Mouse (Mus musculus) liver, adult 2 months (tissue): Measurements from ENCODE around the gene Ttll8. TPM values are rescaled to one million over a fixed set of nuclear protein-coding genes. Genes with fewer than 3 reads are reported as not detected.

Source experiments
- DNase-seq: peaks from one replicate; pipeline ENCODE4 v3.0.0-alpha.2; 2011; ENCODE audit warnings: low read depth, low spot score; ENCODE audit errors: extremely low read depth
- H3K27ac ChIP-seq: fragments of 200-500 bp; replicated peaks from 2 replicates; pipeline ENCODE4 v1.5.1; 2012; ENCODE audit warnings: low read depth, mild to moderate bottlenecking, control low read depth, inconsistent platforms, low read length; ENCODE audit not compliant: insufficient read depth
- H3K27me3 ChIP-seq: fragments of 200-500 bp; 2 replicates; pipeline ENCODE4 v1.6.1; 2012; ENCODE audit warnings: mild to moderate bottlenecking, moderate library complexity, low read length, inconsistent platforms; ENCODE audit not compliant: control insufficient read depth, insufficient read depth
- H3K36me3 ChIP-seq: fragments of 200-500 bp; 2 replicates; pipeline ENCODE4 v1.6.1; 2012; ENCODE audit warnings: low read length, inconsistent platforms; ENCODE audit not compliant: control insufficient read depth, insufficient read depth
- H3K4me1 ChIP-seq: fragments of 200-500 bp; 2 replicates; pipeline ENCODE4 v1.6.1; 2011; ENCODE audit warnings: low read length; ENCODE audit not compliant: control insufficient read depth, insufficient read depth
- H3K4me3 ChIP-seq: fragments of 200-500 bp; 2 replicates; pipeline ENCODE4 v1.5.1; 2011; ENCODE audit warnings: low read depth, mild to moderate bottlenecking, control low read depth, low read length, moderate library complexity; ENCODE audit not compliant: insufficient read depth
- H3K79me2 ChIP-seq: fragments of 200-500 bp; 2 replicates; pipeline ENCODE4 v1.6.1; 2012; ENCODE audit warnings: inconsistent platforms, mild to moderate bottlenecking, low read length, moderate library complexity; ENCODE audit not compliant: control insufficient read depth, insufficient read depth
- H3K9ac ChIP-seq: fragments of 200-500 bp; 2 replicates; pipeline ENCODE4 v1.6.1; 2012; ENCODE audit warnings: low read depth, mild to moderate bottlenecking, control low read depth, inconsistent platforms, low read length
- CTCF ChIP-seq: fragments of 200-500 bp; IDR thresholded peaks from 2 replicates; pipeline ENCODE4 v1.5.1; 2011; ENCODE audit warnings: low read depth, low read length, control low read depth
- POLR2A ChIP-seq: fragments of 200-500 bp; IDR thresholded peaks from 2 replicates; pipeline ENCODE4 v1.6.1; 2011; ENCODE audit warnings: low read length, control low read depth; ENCODE audit not compliant: insufficient read depth; ENCODE audit errors: extremely low read depth
- WGBS: fragments of 180-500 bp; shearing (Covaris S2); methylation state at CpG from one replicate; pipeline ENCODE4 v1.1.7; 2018; 5-methylcytosine and 5-hydroxymethylcytosine counted together
- polyA plus RNA-seq: library from polyadenylated mRNA; depleted of rRNA; stranded (reverse); fragments of >200 nt; gene quantifications from 2 replicates; pipeline ENCODE4 v1.2.3, GENCODE M21; 2012
- total RNA-seq: library from RNA; depleted of rRNA; stranded (reverse); fragments of >200 nt; gene quantifications from 2 replicates; pipeline ENCODE4 v1.2.3, GENCODE M21; 2014

The Ttll8 gene
- total and polyA plus RNA-seq, 2 experiments, result 0.02 to 0.28 TPM

DNA sequence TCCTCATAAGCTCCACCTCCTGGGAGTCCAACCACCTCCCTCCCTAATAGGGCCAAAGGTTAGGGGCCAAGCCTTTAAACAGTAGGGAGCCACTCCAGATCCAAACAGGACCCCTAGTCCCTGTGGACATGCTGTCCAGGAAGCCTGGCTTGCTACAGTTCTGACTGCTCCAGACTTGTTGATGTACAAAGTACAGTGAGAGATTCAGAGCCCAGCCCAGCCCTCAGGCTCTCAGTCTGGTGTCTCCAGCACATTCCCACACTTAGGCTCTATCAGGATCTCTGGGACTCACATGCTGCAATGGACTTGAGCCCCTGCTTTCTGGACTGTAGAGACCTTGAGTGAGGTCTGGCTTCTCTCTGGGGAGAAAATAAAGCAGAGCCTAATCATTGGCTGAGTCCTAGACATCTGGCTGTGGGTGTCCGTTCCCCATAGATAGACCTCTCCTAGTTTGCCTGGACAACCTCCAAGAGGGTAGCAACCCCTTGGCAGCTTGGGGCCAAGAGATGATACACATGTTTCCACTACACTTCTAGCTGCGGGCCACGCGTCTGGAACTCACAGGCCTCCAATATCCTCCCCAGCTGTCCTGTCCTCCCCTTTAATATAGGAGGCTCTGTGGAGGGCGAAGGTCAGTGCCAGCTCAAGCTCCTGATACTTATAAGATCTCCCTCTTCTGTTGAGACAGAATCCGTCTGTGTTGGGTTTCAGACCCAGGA is 86.0 kb downstream of the Ttll8 start:
- DNase-seq, result peak; percentile 95
- 65% methylated on average over 6 of the region's 6 CpGs for WGBS
- H3K79me2 ChIP-seq, result peaks cover 9% of the 10 kb centered on the region
- H3K9ac ChIP-seq, result peak overlapping the region; percentile 27
- H3K4me3 ChIP-seq, result no peak overlapping the region
- TF ChIP-seq POLR2A (no peak), CTCF (no peak)
- peaks cover 18% of the 10 kb centered on the region for H3K36me3 ChIP-seq
- H3K27ac ChIP-seq, result peak overlapping the region; percentile 88
- H3K4me1 ChIP-seq, result peaks cover 41% of the 10 kb centered on the region
- no peaks in the 10 kb centered on the region for H3K27me3 ChIP-seq

DNA sequence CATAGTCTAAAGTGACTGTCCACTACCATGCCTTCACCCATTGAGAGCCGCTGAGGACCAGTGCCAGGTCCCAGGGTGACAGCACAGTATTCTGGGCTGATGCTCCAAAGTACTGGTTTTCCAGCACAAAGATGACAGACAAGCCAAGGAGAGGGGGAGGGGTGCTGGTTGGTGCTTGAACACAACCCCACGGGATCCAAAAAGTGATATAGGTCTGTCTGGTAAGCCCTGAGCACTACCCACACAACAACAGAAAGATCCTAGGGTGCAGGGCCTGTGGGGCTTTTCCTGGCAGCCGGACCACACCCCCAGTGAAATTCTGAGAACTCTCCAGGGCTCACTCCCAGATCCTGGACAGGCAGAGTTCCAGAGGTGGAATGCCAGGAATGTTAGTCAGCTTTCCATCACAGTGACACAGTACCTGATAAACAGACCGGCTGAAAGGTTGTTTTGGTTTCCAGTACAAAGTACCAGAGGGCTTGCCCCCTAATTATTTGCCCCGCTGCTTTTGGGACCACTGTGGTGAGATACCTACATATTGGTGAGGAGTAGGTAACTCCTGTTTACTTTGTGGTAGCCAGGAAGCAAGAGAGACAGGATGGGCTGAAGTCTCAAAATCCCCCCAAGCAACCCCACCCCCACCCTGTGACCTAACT is 86.7 kb downstream of the Ttll8 start:
- no peak overlapping the region for H3K4me3 ChIP-seq
- no peaks in the 10 kb centered on the region for H3K27me3 ChIP-seq
- 2% methylated on average over 5 of the region's 5 CpGs for WGBS
- H3K9ac ChIP-seq, result peak overlapping the region; percentile 61
- TF ChIP-seq CTCF (no peak), POLR2A (no peak)
- peaks cover 16% of the 10 kb centered on the region for H3K79me2 ChIP-seq
- H3K4me1 ChIP-seq, result peaks cover 41% of the 10 kb centered on the region
- H3K27ac ChIP-seq, result peak overlapping the region; percentile 88
- peaks cover 18% of the 10 kb centered on the region for H3K36me3 ChIP-seq
- DNase-seq, result peak; percentile 98

DNA sequence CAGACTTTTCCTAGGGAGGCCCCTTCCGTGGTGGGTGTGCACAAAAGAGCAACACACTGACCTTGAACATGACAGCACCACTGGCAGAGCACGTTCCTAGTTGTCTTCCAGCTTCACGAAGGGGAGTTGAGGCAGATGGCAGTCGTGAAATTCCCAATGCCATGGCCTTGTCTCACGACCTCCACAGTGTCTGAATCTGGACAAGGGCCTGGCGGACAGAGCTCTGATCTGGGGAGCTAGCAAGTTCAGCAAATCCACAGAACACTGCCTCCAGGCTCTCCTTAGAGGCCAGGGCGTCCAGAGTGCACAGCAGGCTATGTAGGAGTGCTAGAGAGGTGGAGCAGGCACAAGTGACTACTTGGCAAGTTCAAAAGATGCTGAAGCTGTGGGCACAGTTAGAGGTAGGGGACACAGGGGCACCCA is 87.3 kb downstream of the Ttll8 start:
- Histone ChIP-seq H3K9ac (peak overlapping the region; percentile 61), H3K36me3 (peaks cover 18% of the 10 kb centered on the region), H3K4me1 (peaks cover 41% of the 10 kb centered on the region), H3K27ac (peak overlapping the region; percentile 88), H3K79me2 (peaks cover 18% of the 10 kb centered on the region), H3K4me3 (no peak overlapping the region), H3K27me3 (no peaks in the 10 kb centered on the region)
- TF ChIP-seq POLR2A, result 0 out of 2 replicates have a peak, but pooled peaks have one; percentile 29
- TF ChIP-seq CTCF, result no peak
- no peak for DNase-seq
- 8% methylated on average over 7 of the region's 7 CpGs for WGBS

DNA sequence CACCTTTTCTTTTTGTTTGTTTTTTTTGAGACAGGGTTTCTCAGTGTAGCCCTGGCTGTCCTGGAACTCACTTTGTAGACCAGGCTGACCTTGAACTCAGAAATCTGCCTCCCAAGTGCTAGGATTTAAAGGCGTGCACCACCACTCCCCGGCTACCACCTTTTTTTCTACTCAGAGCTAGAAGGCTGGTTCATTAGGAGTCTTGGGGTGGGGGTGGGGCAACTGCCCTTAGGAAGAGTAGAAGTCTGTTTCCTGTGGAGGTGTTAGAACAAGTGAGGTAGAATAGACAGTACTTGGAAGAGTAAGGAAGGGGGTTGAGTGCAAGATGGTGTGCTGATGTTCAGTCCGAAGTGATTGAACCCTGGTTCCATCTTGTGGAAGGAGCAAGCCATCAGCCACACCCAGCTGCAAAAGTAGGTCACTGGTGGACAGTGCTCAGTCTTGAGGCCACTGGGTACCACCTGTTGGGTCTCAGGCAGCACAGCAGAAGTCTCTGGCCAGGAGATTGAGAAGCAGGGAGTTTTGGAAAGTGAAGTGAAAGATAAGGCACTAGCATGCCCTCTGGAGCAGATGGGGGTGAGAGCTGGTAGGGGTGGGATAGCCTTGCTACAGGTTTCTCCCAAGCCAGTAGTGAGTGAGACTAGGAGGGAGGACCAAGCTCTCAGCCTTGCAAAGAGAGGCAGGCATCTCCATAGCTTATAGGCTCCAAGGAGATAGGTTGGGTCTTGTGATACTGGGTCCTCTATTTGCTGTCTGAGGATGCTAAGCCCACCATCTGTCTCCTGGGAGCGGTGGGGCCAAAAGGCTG is 88.1 kb downstream of the Ttll8 start:
- Histone ChIP-seq H3K4me3 (no peak overlapping the region), H3K4me1 (peaks cover 41% of the 10 kb centered on the region)

DNA sequence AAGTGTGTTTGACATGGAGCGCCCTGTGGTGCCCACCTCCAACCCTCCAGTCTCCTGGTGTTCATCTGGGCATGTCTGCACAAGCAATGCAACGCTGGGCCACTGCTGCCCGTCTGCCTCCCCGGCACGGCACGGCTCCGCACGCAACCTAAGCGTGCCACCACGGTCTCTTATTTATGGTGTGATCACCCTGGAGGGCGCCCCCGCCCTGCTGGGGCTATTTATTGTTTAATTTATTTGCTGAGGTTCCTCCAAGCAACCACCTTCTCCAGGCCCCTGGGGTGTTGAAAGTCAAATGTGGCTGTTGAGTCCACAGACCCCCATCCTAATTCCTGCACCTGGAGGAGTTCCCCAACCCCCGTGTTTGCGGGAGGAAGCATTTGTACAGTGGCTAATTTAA is 89.2 kb downstream of the Ttll8 start:
- H3K4me3 ChIP-seq, result peak overlapping the region; percentile 97
- WGBS, result 50% methylated on average over 14 of the region's 14 CpGs
- H3K36me3 ChIP-seq, result peaks cover 18% of the 10 kb centered on the region
- no peak for DNase-seq
- H3K27ac ChIP-seq, result peak overlapping the region; percentile 88
- TF ChIP-seq CTCF (0 out of 2 replicates have a peak, but pooled peaks have one; percentile 1), POLR2A (no peak)
- H3K79me2 ChIP-seq, result peaks cover 18% of the 10 kb centered on the region
- peak overlapping the region; percentile 100 for H3K9ac ChIP-seq
- H3K4me1 ChIP-seq, result peaks cover 38% of the 10 kb centered on the region
- no peaks in the 10 kb centered on the region for H3K27me3 ChIP-seq

More for the DNA sequence above, 88.1 kb downstream of the Ttll8 start:
- 50% methylated on average over 4 of the region's 4 CpGs for WGBS
- Histone ChIP-seq H3K9ac (peak overlapping the region; percentile 61), H3K36me3 (peaks cover 18% of the 10 kb centered on the region), H3K27me3 (no peaks in the 10 kb centered on the region), H3K79me2 (peaks cover 18% of the 10 kb centered on the region), H3K27ac (peak overlapping the region; percentile 88)
- TF ChIP-seq POLR2A (0 out of 2 replicates have a peak, but pooled peaks have one; percentile 9), CTCF (no peak)
- peak; percentile 44 for DNase-seq
